Mouse (Mus musculus): ENCODE results near the gene Bcl2. TPM values are rescaled to one million over a fixed set of nuclear protein-coding genes. Genes with fewer than 3 reads are reported as not detected.
A peak's percentile ranks its signal among the peaks of the same experiment; 100 is the strongest.

The Bcl2 gene
- polyA plus RNA-seq, 1 experiment from 2014 or later: 11.9 TPM

- H3K4me2 ChIP-seq (ENCODE audit: low read depth, low read length): no peak overlapping the region
- 77% methylated on average over 3 of the region's 3 CpGs for WGBS
- no peak for ATAC-seq
- H3K9me3 ChIP-seq (ENCODE audit: control insufficient read depth, low read length): no peaks in the 10 kb centered on the region
- H3K4me3 ChIP-seq (ENCODE audit: low read length): no peak overlapping the region
- no peaks in the 10 kb centered on the region for H3K27me3 ChIP-seq (replicated peaks; ENCODE audit: control insufficient read depth, insufficient read depth, low read length)
- H3K36me3 ChIP-seq (ENCODE audit: control insufficient read depth, insufficient read depth, low read length): no peaks in the 10 kb centered on the region
- no peak overlapping the region for H3K27ac ChIP-seq (ENCODE audit: low read length)
- H3K4me1 ChIP-seq (ENCODE audit: control insufficient read depth, insufficient read depth, low read length): peaks cover 6% of the 10 kb centered on the region; the same call in 1 of the 2 replicates
- no peak overlapping the region for H3K9ac ChIP-seq (ENCODE audit: low read depth, low read length)
Observed at GRCm38 (mm10) chr1:106526112-106526511, 188.0 kb downstream of the Bcl2 start.

GRCm38 (mm10) chr1:106523741-106524140 lies 190.3 kb downstream of the Bcl2 start:
- Histone ChIP-seq H3K27ac (ENCODE audit: low read length) (no peak overlapping the region), H3K9ac (ENCODE audit: low read depth, low read length) (no peak overlapping the region), H3K9me3 (ENCODE audit: control insufficient read depth, low read length) (no peaks in the 10 kb centered on the region), H3K36me3 (ENCODE audit: control insufficient read depth, insufficient read depth, low read length) (no peaks in the 10 kb centered on the region), H3K27me3 (replicated peaks; ENCODE audit: control insufficient read depth, insufficient read depth, low read length) (no peaks in the 10 kb centered on the region), H3K4me1 (ENCODE audit: control insufficient read depth, insufficient read depth, low read length) (peaks cover 6% of the 10 kb centered on the region; the same call in 1 of the 2 replicates), H3K4me2 (ENCODE audit: low read depth, low read length) (no peak overlapping the region), H3K4me3 (ENCODE audit: low read length) (no peak overlapping the region)
- 63% methylated on average over 6 of the region's 6 CpGs for WGBS
- ATAC-seq: 0 out of 2 replicates have a peak, but pooled peaks have one; percentile 60

GRCm38 (mm10) chr1:106523009-106523408 lies 191.1 kb downstream of the Bcl2 start:
- no peaks in the 10 kb centered on the region for H3K27me3 ChIP-seq (replicated peaks; ENCODE audit: control insufficient read depth, insufficient read depth, low read length)
- H3K4me2 ChIP-seq (ENCODE audit: low read depth, low read length): no peak overlapping the region
- 84% methylated on average over 5 of the region's 5 CpGs for WGBS
- H3K4me1 ChIP-seq (ENCODE audit: control insufficient read depth, insufficient read depth, low read length): peaks cover 6% of the 10 kb centered on the region; the same call in 1 of the 2 replicates
- no peak overlapping the region for H3K4me3 ChIP-seq (ENCODE audit: low read length)
- no peak for ATAC-seq
- H3K9me3 ChIP-seq (ENCODE audit: control insufficient read depth, low read length): no peaks in the 10 kb centered on the region
- H3K9ac ChIP-seq (ENCODE audit: low read depth, low read length): no peak overlapping the region
- no peaks in the 10 kb centered on the region for H3K36me3 ChIP-seq (ENCODE audit: control insufficient read depth, insufficient read depth, low read length)
- H3K27ac ChIP-seq (ENCODE audit: low read length): no peak overlapping the region

GRCm38 (mm10) chr1:106517591-106518177 lies 196.4 kb downstream of the Bcl2 start:
- H3K36me3 ChIP-seq (ENCODE audit: control insufficient read depth, insufficient read depth, low read length): no peaks in the 10 kb centered on the region
- ATAC-seq: peak; percentile 82
- H3K27ac ChIP-seq (ENCODE audit: low read length): peak overlapping the region; percentile 50; the same call in 1 of the 2 replicates
- no peak overlapping the region for H3K4me3 ChIP-seq (ENCODE audit: low read length)
- H3K9ac ChIP-seq (ENCODE audit: low read depth, low read length): no peak overlapping the region
- peaks cover 6% of the 10 kb centered on the region; the same call in 1 of the 2 replicates for H3K4me1 ChIP-seq (ENCODE audit: control insufficient read depth, insufficient read depth, low read length)
- H3K9me3 ChIP-seq (ENCODE audit: control insufficient read depth, low read length): no peaks in the 10 kb centered on the region
- 77% methylated on average over 6 of the region's 6 CpGs for WGBS
- H3K4me2 ChIP-seq (ENCODE audit: low read depth, low read length): 0 out of 2 replicates have a peak overlapping the region, but pooled peaks have one; percentile 14
- H3K27me3 ChIP-seq (replicated peaks; ENCODE audit: control insufficient read depth, insufficient read depth, low read length): no peaks in the 10 kb centered on the region

- Histone ChIP-seq H3K4me2 (ENCODE audit: low read depth, low read length) (0 out of 2 replicates have a peak overlapping the region, but pooled peaks have one; percentile 14), H3K4me3 (ENCODE audit: low read length) (no peak overlapping the region), H3K36me3 (ENCODE audit: control insufficient read depth, insufficient read depth, low read length) (no peaks in the 10 kb centered on the region), H3K9me3 (ENCODE audit: control insufficient read depth, low read length) (no peaks in the 10 kb centered on the region), H3K27me3 (replicated peaks; ENCODE audit: control insufficient read depth, insufficient read depth, low read length) (no peaks in the 10 kb centered on the region), H3K4me1 (ENCODE audit: control insufficient read depth, insufficient read depth, low read length) (peaks cover 6% of the 10 kb centered on the region; the same call in 1 of the 2 replicates), H3K27ac (ENCODE audit: low read length) (peak overlapping the region; percentile 50; the same call in 1 of the 2 replicates), H3K9ac (ENCODE audit: low read depth, low read length) (no peak overlapping the region)
- peak; percentile 91 for ATAC-seq
- WGBS: 66% methylated on average over 1 of the region's 1 CpGs
Observed at GRCm38 (mm10) chr1:106517099-106517498, 197.0 kb downstream of the Bcl2 start.

GRCm38 (mm10) chr1:106515611-106516010 lies 198.5 kb downstream of the Bcl2 start:
- Histone ChIP-seq H3K9me3 (ENCODE audit: control insufficient read depth, low read length) (no peaks in the 10 kb centered on the region), H3K4me2 (ENCODE audit: low read depth, low read length) (no peak overlapping the region), H3K4me3 (ENCODE audit: low read length) (no peak overlapping the region), H3K27ac (ENCODE audit: low read length) (no peak overlapping the region), H3K9ac (ENCODE audit: low read depth, low read length) (no peak overlapping the region), H3K4me1 (ENCODE audit: control insufficient read depth, insufficient read depth, low read length) (peaks cover 6% of the 10 kb centered on the region; the same call in 1 of the 2 replicates), H3K27me3 (replicated peaks; ENCODE audit: control insufficient read depth, insufficient read depth, low read length) (no peaks in the 10 kb centered on the region), H3K36me3 (ENCODE audit: control insufficient read depth, insufficient read depth, low read length) (no peaks in the 10 kb centered on the region)
- WGBS: 89% methylated on average over 6 of the region's 6 CpGs
- no peak for ATAC-seq

GRCm38 (mm10) chr1:106513890-106514643 lies 200.0 kb downstream of the Bcl2 start:
- Histone ChIP-seq H3K27ac (ENCODE audit: low read length) (no peak overlapping the region; the same call in 1 of the 2 replicates), H3K4me3 (ENCODE audit: low read length) (no peak overlapping the region), H3K4me1 (ENCODE audit: control insufficient read depth, insufficient read depth, low read length) (peaks cover 6% of the 10 kb centered on the region; the same call in 1 of the 2 replicates), H3K9me3 (ENCODE audit: control insufficient read depth, low read length) (no peaks in the 10 kb centered on the region), H3K4me2 (ENCODE audit: low read depth, low read length) (no peak overlapping the region), H3K36me3 (ENCODE audit: control insufficient read depth, insufficient read depth, low read length) (no peaks in the 10 kb centered on the region), H3K9ac (ENCODE audit: low read depth, low read length) (no peak overlapping the region), H3K27me3 (replicated peaks; ENCODE audit: control insufficient read depth, insufficient read depth, low read length) (no peaks in the 10 kb centered on the region)
- no peak for ATAC-seq
- 36% methylated on average over 7 of the region's 7 CpGs for WGBS

GRCm38 (mm10) chr1:106513481-106513880 lies 200.6 kb downstream of the Bcl2 start:
- H3K9ac ChIP-seq (ENCODE audit: low read depth, low read length): no peak overlapping the region
- no peak for ATAC-seq
- H3K9me3 ChIP-seq (ENCODE audit: control insufficient read depth, low read length): no peaks in the 10 kb centered on the region
- H3K4me1 ChIP-seq (ENCODE audit: control insufficient read depth, insufficient read depth, low read length): peaks cover 6% of the 10 kb centered on the region; the same call in 1 of the 2 replicates
- no peak overlapping the region for H3K4me2 ChIP-seq (ENCODE audit: low read depth, low read length)
- H3K27ac ChIP-seq (ENCODE audit: low read length): no peak overlapping the region
- H3K27me3 ChIP-seq (replicated peaks; ENCODE audit: control insufficient read depth, insufficient read depth, low read length): no peaks in the 10 kb centered on the region
- no peaks in the 10 kb centered on the region for H3K36me3 ChIP-seq (ENCODE audit: control insufficient read depth, insufficient read depth, low read length)
- WGBS: 60% methylated on average over 4 of the region's 4 CpGs
- no peak overlapping the region for H3K4me3 ChIP-seq (ENCODE audit: low read length)

- 23% methylated on average over 6 of the region's 6 CpGs for WGBS
- no peak overlapping the region for H3K4me2 ChIP-seq (ENCODE audit: low read depth, low read length)
- ATAC-seq: peak; percentile 86
- H3K9ac ChIP-seq (ENCODE audit: low read depth, low read length): no peak overlapping the region
- H3K4me3 ChIP-seq (ENCODE audit: low read length): no peak overlapping the region
- H3K27ac ChIP-seq (ENCODE audit: low read length): no peak overlapping the region
- H3K27me3 ChIP-seq (replicated peaks; ENCODE audit: control insufficient read depth, insufficient read depth, low read length): no peaks in the 10 kb centered on the region
- no peaks in the 10 kb centered on the region for H3K9me3 ChIP-seq (ENCODE audit: control insufficient read depth, low read length)
- no peaks in the 10 kb centered on the region for H3K36me3 ChIP-seq (ENCODE audit: control insufficient read depth, insufficient read depth, low read length)
- 0 out of 2 replicates have a peak, but pooled peaks cover 4% of the 10 kb centered on the region for H3K4me1 ChIP-seq (ENCODE audit: control insufficient read depth, insufficient read depth, low read length)
Observed at GRCm38 (mm10) chr1:106511593-106511992, 202.5 kb downstream of the Bcl2 start.
